Mouse (Mus musculus): ENCODE measurements around the gene Gm17428. TPM values are rescaled to one million over a fixed set of nuclear protein-coding genes. Genes with fewer than 3 reads are reported as not detected.

Gene Gm17428
- total and polyA plus RNA-seq, 3 experiments: not detected

DNA sequence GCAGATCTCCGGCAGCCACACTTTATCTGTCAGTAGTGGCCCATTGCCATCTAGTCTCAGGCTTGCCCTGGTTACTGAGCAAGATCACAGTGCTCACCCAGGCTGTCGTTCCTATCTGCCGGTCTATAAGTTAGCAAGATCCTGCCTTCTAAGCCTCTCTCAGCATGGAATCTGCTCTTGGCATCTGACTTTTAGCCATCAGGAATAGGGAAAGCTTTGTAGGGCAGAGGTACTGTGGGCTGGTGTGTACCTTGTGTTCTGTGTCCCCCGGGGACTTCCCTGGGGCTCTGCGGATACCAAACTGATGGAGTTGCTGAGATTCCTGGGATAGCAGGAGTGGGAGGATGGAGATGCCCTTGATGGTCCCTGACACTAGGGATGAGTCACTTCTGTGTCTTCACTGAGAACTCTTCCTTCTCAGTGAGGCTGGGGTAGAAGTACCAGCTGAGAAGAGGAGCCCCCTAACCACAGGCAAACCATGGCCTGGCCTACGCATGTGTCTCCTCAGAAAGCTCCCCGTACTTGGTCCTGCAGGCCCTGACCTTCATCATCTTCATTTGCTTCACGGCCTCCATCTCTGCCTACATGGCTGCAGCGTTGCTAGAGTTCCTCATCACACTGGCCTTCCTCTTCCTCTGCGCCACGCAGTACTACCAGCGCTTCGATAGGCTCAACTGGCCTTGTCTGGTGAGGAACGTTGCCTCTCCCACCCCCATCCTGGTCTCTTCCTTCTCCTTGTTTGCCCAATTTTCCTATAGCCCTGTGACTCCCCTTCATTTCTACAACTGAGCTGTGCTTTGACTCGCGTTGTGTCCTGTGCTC is 39.2 kb upstream of the Gm17428 start:
- Histone ChIP-seq H3K4me3 (ENCODE audit: control insufficient read depth in 1 of 2, insufficient read depth in 1 of 2, low read depth in 2 of 2, low read length in 2 of 2) (no peak overlapping the region), H3K9me3 (replicated peaks; ENCODE audit: insufficient read depth, low read length) (no peaks in the 10 kb centered on the region), H3K27me3 (ENCODE audit: control insufficient read depth in 1 of 2, insufficient read depth in 2 of 2, low read length in 2 of 2) (peaks cover 0 to 1% of the 10 kb centered on the region in 2 experiments; a peak in 2 of 4 replicates), H3K4me1 (ENCODE audit: control insufficient read depth in 1 of 2, insufficient read depth in 2 of 2, low read length in 2 of 2) (peaks cover 0 to 8% of the 10 kb centered on the region in 2 experiments; a peak in 1 of 4 replicates), H3K27ac (ENCODE audit: control insufficient read depth, low read depth, low read length) (no peak overlapping the region), H3K9ac (ENCODE audit: control insufficient read depth, low read depth, low read length, poor library complexity, severe bottlenecking) (no peak overlapping the region), H3K36me3 (ENCODE audit: control insufficient read depth in 1 of 2, insufficient read depth in 2 of 2, low read length in 2 of 2) (peaks cover 0 to 5% of the 10 kb centered on the region in 2 experiments; a peak in 1 of 4 replicates), H3K79me2 (ENCODE audit: control insufficient read depth, insufficient read depth, low read length, poor library complexity) (no peaks in the 10 kb centered on the region)
- DNase-seq (ENCODE audit: low read depth, low spot score): peak; percentile 36
- no peak for TF ChIP-seq HCFC1 (IDR thresholded peaks at IDR 0.05; ENCODE audit: low read depth, low read length)
- no peak for TF ChIP-seq GATA1 (IDR thresholded peaks at IDR 0.05; ENCODE audit: low read depth, low read length)
- TF ChIP-seq MEF2A (IDR thresholded peaks at IDR 0.05; ENCODE audit: extremely low read depth, insufficient replicate concordance, low read depth, low read length, poor library complexity, severe bottlenecking): no peak
- TF ChIP-seq POLR2AphosphoS5 (IDR thresholded peaks at IDR 0.05; ENCODE audit: borderline replicate concordance, low read depth, low read length): no peak
- TF ChIP-seq CHD1 (IDR thresholded peaks at IDR 0.05; ENCODE audit: low read depth, low read length): no peak
- no peak for TF ChIP-seq ZNF384 (IDR thresholded peaks at IDR 0.05; ENCODE audit: low read depth, low read length)
- no peak for TF ChIP-seq MXI1 (IDR thresholded peaks at IDR 0.05; ENCODE audit: low read depth, low read length)
- TF ChIP-seq MAZ (IDR thresholded peaks at IDR 0.05; ENCODE audit: low read depth, low read length): no peak
- no peak for TF ChIP-seq RCOR1 (IDR thresholded peaks at IDR 0.05; ENCODE audit: low read depth, low read length)

DNA sequence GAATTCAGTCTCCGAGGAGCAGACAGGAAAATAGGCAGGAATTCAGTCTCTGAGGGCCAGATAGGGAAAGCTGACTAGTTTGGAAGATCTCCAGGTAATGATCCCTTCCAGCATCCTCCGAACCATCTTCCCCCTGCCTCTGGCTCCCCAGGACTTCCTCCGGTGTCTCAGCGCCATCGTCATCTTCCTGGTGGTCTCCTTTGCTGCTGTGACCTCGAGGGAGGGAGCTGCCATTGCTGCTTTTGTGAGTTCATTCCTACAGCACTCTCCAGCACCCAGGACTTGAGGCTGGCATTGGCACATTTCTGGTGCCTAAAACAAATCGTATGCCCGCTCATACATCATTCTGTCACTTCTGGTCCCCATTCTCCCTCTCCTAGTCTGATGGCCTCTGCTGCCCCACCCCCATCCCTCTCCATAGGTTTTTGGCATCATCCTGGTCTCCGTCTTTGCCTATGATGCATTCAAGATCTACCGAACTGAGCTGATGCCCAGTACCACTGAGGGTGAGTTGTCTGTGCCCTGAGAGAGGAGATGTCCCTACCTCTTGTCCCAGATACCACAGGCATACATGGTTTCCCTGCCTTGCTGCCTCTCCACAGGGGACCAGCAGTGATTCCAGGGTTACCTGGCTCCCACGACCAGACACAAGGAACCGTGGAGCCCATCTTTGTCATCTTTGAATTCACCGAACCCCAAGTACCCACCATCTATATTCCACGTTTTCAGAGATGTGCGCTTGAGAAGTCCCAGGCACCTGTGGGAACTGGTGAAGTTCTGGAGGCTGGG is 38.1 kb upstream of the Gm17428 start:
- H3K79me2 ChIP-seq (ENCODE audit: control insufficient read depth, insufficient read depth, low read length, poor library complexity): no peaks in the 10 kb centered on the region
- no peaks in the 10 kb centered on the region for H3K9me3 ChIP-seq (replicated peaks; ENCODE audit: insufficient read depth, low read length)
- TF ChIP-seq RCOR1 (IDR thresholded peaks at IDR 0.05; ENCODE audit: low read depth, low read length) (no peak), ELF1 (IDR thresholded peaks at IDR 0.05; ENCODE audit: low read depth, low read length) (no peak), MYC (IDR thresholded peaks at IDR 0.05; ENCODE audit: low read depth, low read length) (no peak), USF1 (IDR thresholded peaks at IDR 0.05; ENCODE audit: low read depth, low read length) (no peak), RAD21 (IDR thresholded peaks at IDR 0.05; ENCODE audit: low read depth, low read length) (no peak), GABPA (IDR thresholded peaks at IDR 0.05; ENCODE audit: low read depth, low read length) (no peak), NELFE (IDR thresholded peaks at IDR 0.05; ENCODE audit: low read depth, low read length) (no peak), EP300 (IDR thresholded peaks at IDR 0.05; ENCODE audit: low read depth in 1 of 2, low read length in 2 of 2) (no peak), MAFK (IDR thresholded peaks at IDR 0.05; ENCODE audit: borderline replicate concordance, low read depth, low read length) (no peak), HCFC1 (IDR thresholded peaks at IDR 0.05; ENCODE audit: low read depth, low read length) (no peak)
- no peak overlapping the region for H3K4me3 ChIP-seq (ENCODE audit: control insufficient read depth in 1 of 2, insufficient read depth in 1 of 2, low read depth in 2 of 2, low read length in 2 of 2)
- no peak overlapping the region for H3K27ac ChIP-seq (ENCODE audit: control insufficient read depth, low read depth, low read length)
- no peak overlapping the region for H3K9ac ChIP-seq (ENCODE audit: control insufficient read depth, low read depth, low read length, poor library complexity, severe bottlenecking)
- DNase-seq (ENCODE audit: low read depth, low spot score): no peak
- peaks cover 0 to 5% of the 10 kb centered on the region in 2 experiments; a peak in 1 of 4 replicates for H3K36me3 ChIP-seq (ENCODE audit: control insufficient read depth in 1 of 2, insufficient read depth in 2 of 2, low read length in 2 of 2)
- H3K27me3 ChIP-seq (ENCODE audit: control insufficient read depth in 1 of 2, insufficient read depth in 2 of 2, low read length in 2 of 2): peaks cover 0 to 1% of the 10 kb centered on the region in 2 experiments; a peak in 1 of 4 replicates
- H3K4me1 ChIP-seq (ENCODE audit: control insufficient read depth in 1 of 2, insufficient read depth in 2 of 2, low read length in 2 of 2): peaks cover 0 to 8% of the 10 kb centered on the region in 2 experiments; a peak in 1 of 4 replicates

Data from MEL (cell line).